Mouse (Mus musculus) CH12.LX (cell line): ENCODE data around the gene Wdfy4.

ENCODE experiments used
- POLR2A ChIP-seq: IDR thresholded peaks from 2 replicates; pipeline ENCODE4 v1.6.1; 2011; ENCODE audit warnings: low read depth, mild to moderate bottlenecking, improper control_type of control experiment, low read length
- USF1 ChIP-seq: IDR thresholded peaks from 2 replicates; pipeline ENCODE4 v1.6.1; 2014; ENCODE audit warnings: low read depth, mild to moderate bottlenecking, inconsistent platforms, low read length, improper control_type of control experiment

DNA sequence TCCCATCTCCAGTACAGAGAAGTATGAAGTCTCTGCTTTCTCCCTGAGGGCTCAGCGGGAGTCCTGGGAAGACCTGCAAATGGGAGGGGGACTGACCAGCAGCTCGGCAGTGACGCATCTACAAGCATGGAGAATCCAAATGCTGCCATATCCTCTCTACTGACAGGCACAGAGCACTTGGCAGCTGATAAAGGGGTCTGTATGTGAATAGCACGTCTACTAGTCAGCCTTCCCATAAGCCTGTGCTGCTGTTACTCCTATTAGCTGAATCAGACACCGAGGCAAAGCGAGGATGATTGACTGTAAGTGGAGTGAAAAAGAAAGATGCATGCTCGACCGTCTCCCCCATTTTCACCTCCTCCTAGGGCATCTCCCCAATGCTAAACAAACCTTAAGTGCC lies 131.9 kb downstream of the Wdfy4 start:
- TF ChIP-seq POLR2A, result no peak
- TF ChIP-seq USF1, result no peak
